Mouse (Mus musculus): Measurements from ENCODE around the gene Mansc1. TPM values are rescaled to one million over a fixed set of nuclear protein-coding genes. Genes with fewer than 3 reads are reported as not detected.

The Mansc1 gene
- polyA plus RNA-seq, 1 experiment, result 0.87 TPM

GRCm38 (mm10) chr6:134594569-134595442 lies 37.5 kb downstream of the Mansc1 start:
- Histone ChIP-seq H3K4me3 (ENCODE audit: insufficient read depth, low read depth, low read length) (peak overlapping the region; percentile 41), H3K27ac (replicated peaks; ENCODE audit: low read depth, low read length) (peak overlapping the region; percentile 36; the same call in 1 of the 2 replicates), H3K4me1 (ENCODE audit: control insufficient read depth, insufficient read depth, insufficient read length, low read length) (peaks cover 5% of the 10 kb centered on the region; the same call in 1 of the 2 replicates)

DNA sequence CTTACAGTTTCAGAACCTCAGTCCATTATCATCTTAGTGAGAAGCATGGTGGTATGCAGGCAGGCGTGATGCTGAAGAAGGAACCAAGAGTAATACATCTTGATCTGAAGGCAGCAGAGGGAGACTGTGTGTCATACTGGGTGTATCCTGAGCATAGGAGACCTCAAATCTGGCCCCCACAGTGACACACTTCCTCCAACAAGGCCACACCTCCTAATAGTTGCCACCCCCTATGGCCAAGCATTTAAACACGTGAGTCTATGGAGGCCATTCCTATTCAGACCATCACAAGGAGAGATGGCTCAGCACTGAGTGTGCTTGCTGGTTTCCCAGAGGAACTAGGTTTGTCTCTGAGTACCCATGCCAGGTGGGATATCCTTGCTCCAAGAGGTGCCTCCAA lies 40.7 kb downstream of the Mansc1 start:
- H3K27ac ChIP-seq (replicated peaks; ENCODE audit: low read depth, low read length), result no peak overlapping the region
- peaks cover 5% of the 10 kb centered on the region; the same call in 1 of the 2 replicates for H3K4me1 ChIP-seq (ENCODE audit: control insufficient read depth, insufficient read depth, insufficient read length, low read length)
- no peak overlapping the region for H3K4me3 ChIP-seq (ENCODE audit: insufficient read depth, low read depth, low read length)

DNA sequence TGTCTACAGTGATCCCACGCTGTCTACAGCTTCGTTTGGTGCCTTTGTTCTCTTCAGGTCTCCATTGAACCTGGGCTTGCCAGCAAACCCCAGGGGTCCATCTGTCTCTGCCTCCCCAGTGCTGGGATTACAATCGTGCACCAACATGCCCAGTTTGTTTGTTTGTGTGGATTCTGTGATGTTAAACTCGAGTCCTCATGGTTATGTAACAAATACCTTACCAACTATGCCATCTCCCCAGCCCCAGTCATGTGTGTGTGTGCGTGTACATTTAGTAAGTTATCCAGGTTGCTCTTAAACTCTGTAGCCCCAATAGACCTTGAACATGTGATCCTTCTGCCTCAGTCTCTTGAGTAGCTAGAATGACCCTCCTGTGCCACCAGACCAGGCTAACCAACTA lies 46.0 kb downstream of the Mansc1 start:
- Histone ChIP-seq H3K4me3 (ENCODE audit: insufficient read depth, low read depth, low read length) (no peak overlapping the region), H3K27ac (replicated peaks; ENCODE audit: low read depth, low read length) (no peak overlapping the region), H3K4me1 (ENCODE audit: control insufficient read depth, insufficient read depth, insufficient read length, low read length) (no peaks in the 10 kb centered on the region)

DNA sequence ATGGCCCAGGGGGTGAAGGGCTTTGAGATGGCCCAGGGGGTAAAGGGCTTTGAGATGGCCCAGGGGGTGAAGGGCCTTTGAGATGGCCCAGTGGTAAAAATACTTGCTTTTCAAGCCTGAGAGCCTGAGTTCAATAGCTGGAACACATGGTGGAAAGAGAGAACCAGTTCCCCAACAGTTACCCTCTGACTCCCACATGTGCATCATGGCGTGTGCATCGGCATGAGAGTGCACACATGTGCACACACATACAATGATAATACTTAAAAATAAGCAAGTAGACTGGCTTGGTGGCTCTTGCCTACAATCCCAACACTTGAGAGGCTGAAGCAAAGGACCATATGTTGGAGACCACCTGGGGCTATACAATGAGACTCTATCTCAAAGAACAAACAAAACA lies 47.7 kb downstream of the Mansc1 start:
- H3K4me3 ChIP-seq (ENCODE audit: insufficient read depth, low read depth, low read length), result no peak overlapping the region
- no peak overlapping the region for H3K27ac ChIP-seq (replicated peaks; ENCODE audit: low read depth, low read length)
- H3K4me1 ChIP-seq (ENCODE audit: control insufficient read depth, insufficient read depth, insufficient read length, low read length), result no peaks in the 10 kb centered on the region

- Histone ChIP-seq H3K27ac (replicated peaks; ENCODE audit: low read depth, low read length) (no peak overlapping the region), H3K4me1 (ENCODE audit: control insufficient read depth, insufficient read depth, insufficient read length, low read length) (no peaks in the 10 kb centered on the region), H3K4me3 (ENCODE audit: insufficient read depth, low read depth, low read length) (no peak overlapping the region)
These were observed 50.2 kb downstream of the Mansc1 start for GRCm38 (mm10) chr6:134582110-134582509.

- H3K4me3 ChIP-seq (ENCODE audit: insufficient read depth, low read depth, low read length), result no peak overlapping the region
- H3K4me1 ChIP-seq (ENCODE audit: control insufficient read depth, insufficient read depth, insufficient read length, low read length), result peaks cover 7% of the 10 kb centered on the region
- no peak overlapping the region for H3K27ac ChIP-seq (replicated peaks; ENCODE audit: low read depth, low read length)
These were observed 52.8 kb downstream of the Mansc1 start for GRCm38 (mm10) chr6:134579506-134579905.

DNA sequence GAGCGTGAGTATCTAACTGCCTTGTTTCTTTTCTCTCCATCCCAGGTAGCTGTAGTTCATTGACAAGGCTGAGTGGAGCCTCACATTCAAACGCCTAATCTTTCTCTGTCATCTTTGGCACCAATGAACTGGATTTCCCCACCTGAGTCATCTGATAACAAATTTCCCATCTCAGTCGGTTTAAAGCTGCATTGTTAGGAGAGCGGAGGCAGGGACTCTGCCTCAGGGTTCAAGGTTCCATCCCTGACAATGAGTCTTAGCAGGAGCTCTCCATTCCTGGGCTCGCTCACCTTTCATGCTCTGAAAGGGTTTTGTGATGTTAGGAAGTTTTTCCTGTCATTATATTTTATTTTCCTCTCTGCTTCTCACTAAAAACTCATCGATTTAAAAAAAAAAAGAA lies 54.2 kb downstream of the Mansc1 start:
- Histone ChIP-seq H3K27ac (replicated peaks; ENCODE audit: low read depth, low read length) (no peak overlapping the region), H3K4me3 (ENCODE audit: insufficient read depth, low read depth, low read length) (no peak overlapping the region), H3K4me1 (ENCODE audit: control insufficient read depth, insufficient read depth, insufficient read length, low read length) (peaks cover 13% of the 10 kb centered on the region)

DNA sequence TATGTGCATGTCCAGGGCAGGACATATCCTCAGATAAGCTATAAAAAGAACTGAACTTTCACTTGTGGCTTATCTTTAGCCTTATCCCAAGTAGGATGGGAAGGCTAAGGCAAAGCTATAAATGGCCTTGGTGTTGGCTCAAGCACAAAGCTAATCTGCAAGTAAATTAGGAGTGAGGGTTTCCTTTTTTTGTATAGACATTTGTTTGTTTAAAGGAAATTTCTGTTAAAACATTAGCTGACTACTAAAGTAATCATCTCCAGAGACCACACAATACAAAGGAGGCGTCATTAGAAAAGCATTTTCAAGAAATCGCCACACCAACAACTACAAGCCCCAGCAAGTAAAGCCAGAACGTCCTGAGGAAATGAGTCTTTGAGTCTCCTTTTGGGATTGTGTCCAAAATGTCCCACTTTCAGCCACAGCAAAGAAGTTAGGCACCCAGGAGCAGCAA lies 57.0 kb downstream of the Mansc1 start:
- H3K27ac ChIP-seq (replicated peaks; ENCODE audit: low read depth, low read length), result peak overlapping the region; percentile 67
- no peak overlapping the region for H3K4me3 ChIP-seq (ENCODE audit: insufficient read depth, low read depth, low read length)
- peaks cover 13% of the 10 kb centered on the region for H3K4me1 ChIP-seq (ENCODE audit: control insufficient read depth, insufficient read depth, insufficient read length, low read length)

DNA sequence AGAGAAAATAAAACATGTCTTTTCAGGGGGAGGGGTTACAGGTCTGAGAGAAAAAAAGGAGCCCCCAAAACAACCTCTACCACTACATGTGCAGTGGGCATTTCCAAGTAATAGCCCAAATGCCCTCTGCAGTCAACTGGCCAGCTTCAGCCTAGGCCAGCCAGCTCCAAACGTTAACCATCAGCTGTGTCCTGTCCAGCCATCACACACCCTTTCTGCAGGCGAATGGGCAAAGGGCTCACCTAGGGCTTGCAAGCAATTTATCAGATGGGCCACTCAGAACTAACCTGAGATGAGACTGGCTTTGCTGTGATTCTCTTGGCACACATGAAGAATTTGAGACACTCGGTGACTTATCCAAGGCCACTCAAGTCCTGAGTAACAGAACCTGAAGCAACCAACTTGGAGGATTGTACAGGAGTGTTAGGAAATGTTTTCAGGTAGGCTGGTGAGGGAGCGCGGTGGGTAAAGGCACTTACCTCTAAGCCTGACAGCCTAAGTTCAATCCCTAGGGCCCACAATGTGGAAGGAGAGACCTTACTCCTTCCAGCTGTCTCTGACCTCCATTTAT lies 64.2 kb downstream of the Mansc1 start:
- H3K4me3 ChIP-seq (ENCODE audit: insufficient read depth, low read depth, low read length), result no peak overlapping the region
- H3K27ac ChIP-seq (replicated peaks; ENCODE audit: low read depth, low read length), result no peak overlapping the region
- peaks cover 2% of the 10 kb centered on the region; the same call in 1 of the 2 replicates for H3K4me1 ChIP-seq (ENCODE audit: control insufficient read depth, insufficient read depth, insufficient read length, low read length)

- H3K4me3 ChIP-seq (ENCODE audit: insufficient read depth, low read depth, low read length), result peak within 1 kb of the TSS; percentile 81
These were observed 65.3 kb downstream of the Mansc1 start, which contains the start of gene Lrp6 for GRCm38 (mm10) chr6:134566818-134567485. TSS of gene Lrp6 (minus strand) at chr6:134566965.

GRCm38 (mm10) chr6:134566248-134566817 lies 66.0 kb downstream of the Mansc1 start:
- Histone ChIP-seq H3K27ac (replicated peaks; ENCODE audit: low read depth, low read length) (peak overlapping the region; percentile 78), H3K4me1 (ENCODE audit: control insufficient read depth, insufficient read depth, insufficient read length, low read length) (peaks cover 10% of the 10 kb centered on the region), H3K4me3 (ENCODE audit: insufficient read depth, low read depth, low read length) (peak overlapping the region; percentile 81)

More at GRCm38 (mm10) chr6:134566818-134567485, 65.3 kb downstream of the Mansc1 start, which contains the start of gene Lrp6:
- peaks cover 10% of the 10 kb centered on the region for H3K4me1 ChIP-seq (ENCODE audit: control insufficient read depth, insufficient read depth, insufficient read length, low read length)
- peak within 1 kb of the TSS; percentile 95 for H3K27ac ChIP-seq (replicated peaks; ENCODE audit: low read depth, low read length)

DNA sequence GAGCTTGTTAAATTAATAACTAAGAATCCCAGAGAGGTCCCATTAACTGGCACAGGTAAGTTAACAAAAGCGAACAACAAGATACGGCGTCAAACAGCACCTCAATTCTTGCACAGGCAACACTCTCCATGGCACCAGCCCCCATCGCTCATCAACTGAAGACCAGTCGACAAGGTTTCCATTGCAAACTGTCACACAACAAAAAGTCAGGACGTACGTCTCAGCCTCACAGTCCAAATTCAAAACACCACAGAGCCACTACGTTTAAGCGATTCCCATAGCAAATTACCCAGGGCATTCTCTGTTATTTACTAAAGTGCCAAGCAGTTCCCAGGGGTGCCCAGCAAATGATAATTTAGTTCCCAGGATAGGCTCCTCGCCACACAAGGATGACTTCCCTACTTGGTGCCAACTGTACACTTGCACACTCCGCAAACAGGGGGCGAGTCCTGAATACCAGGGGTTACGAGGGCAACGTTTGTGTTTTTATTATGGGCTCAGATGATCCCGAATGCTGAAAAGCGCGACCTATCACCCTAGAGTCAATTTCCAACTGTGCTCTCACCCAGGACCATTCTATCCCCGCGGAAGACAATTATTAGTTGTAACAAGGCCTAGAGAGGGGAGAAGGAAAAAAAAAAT lies 66.6 kb downstream of the Mansc1 start:
- Histone ChIP-seq H3K27ac (replicated peaks; ENCODE audit: low read depth, low read length) (peak overlapping the region; percentile 2; the same call in 1 of the 2 replicates), H3K4me1 (ENCODE audit: control insufficient read depth, insufficient read depth, insufficient read length, low read length) (peaks cover 13% of the 10 kb centered on the region), H3K4me3 (ENCODE audit: insufficient read depth, low read depth, low read length) (peak overlapping the region; percentile 81)

- no peak overlapping the region for H3K27ac ChIP-seq (replicated peaks; ENCODE audit: low read depth, low read length)
- H3K4me1 ChIP-seq (ENCODE audit: control insufficient read depth, insufficient read depth, insufficient read length, low read length), result peaks cover 18% of the 10 kb centered on the region
- no peak overlapping the region for H3K4me3 ChIP-seq (ENCODE audit: insufficient read depth, low read depth, low read length)
These were observed 67.7 kb downstream of the Mansc1 start for GRCm38 (mm10) chr6:134564539-134564938.

GRCm38 (mm10) chr6:134559635-134560034 lies 72.7 kb downstream of the Mansc1 start:
- Histone ChIP-seq H3K4me3 (ENCODE audit: insufficient read depth, low read depth, low read length) (no peak overlapping the region), H3K4me1 (ENCODE audit: control insufficient read depth, insufficient read depth, insufficient read length, low read length) (peaks cover 31% of the 10 kb centered on the region), H3K27ac (replicated peaks; ENCODE audit: low read depth, low read length) (no peak overlapping the region)
